Mouse (Mus musculus) megakaryocyte, adult 5-6 weeks (primary cell): ENCODE results near the gene Pbx1. TPM values are rescaled to one million over a fixed set of nuclear protein-coding genes. Genes with fewer than 3 reads are reported as not detected.
A peak's percentile ranks its signal among the peaks of the same experiment; 100 is the strongest.

ENCODE experiments used
- ATAC-seq: 2 replicates; pipeline ENCODE4 v1.8.0; 2016; ENCODE audit warnings: mild to moderate bottlenecking, inconsistent platforms; ENCODE audit not compliant: poor library complexity, severe bottlenecking
- total RNA-seq, 2 experiments: library from RNA; stranded (forward) in 1 of 2; stranded (reverse) in 1 of 2; fragments of 153-499, 151-499 nt in 1 of 2; fragments of 221-1000, 200-1000 nt in 1 of 2; gene quantifications; 2 replicates each; pipeline versions ENCODE4 v1.2.3 to v1.2.4; 2015 to 2017

The Pbx1 gene
- total RNA-seq, 2 experiments from 2014 or later = 11.2 to 11.6 TPM

GRCm38 (mm10) chr1:168354934-168355333, 77.1 kb downstream of the Pbx1 start:
- ATAC-seq = no peak

GRCm38 (mm10) chr1:168348036-168348784, 83.9 kb downstream of the Pbx1 start:
- no peak for ATAC-seq

- no peak for ATAC-seq
These were observed 87.2 kb downstream of the Pbx1 start for GRCm38 (mm10) chr1:168344918-168345317.

GRCm38 (mm10) chr1:168344262-168344661, 87.8 kb downstream of the Pbx1 start:
- no peak for ATAC-seq

GRCm38 (mm10) chr1:168342269-168342668, 89.8 kb downstream of the Pbx1 start:
- ATAC-seq = no peak

GRCm38 (mm10) chr1:168341863-168342262, 90.2 kb downstream of the Pbx1 start:
- no peak for ATAC-seq

GRCm38 (mm10) chr1:168341368-168341767, 90.7 kb downstream of the Pbx1 start:
- ATAC-seq = no peak

- ATAC-seq = no peak
These were observed 95.7 kb downstream of the Pbx1 start for GRCm38 (mm10) chr1:168336238-168336818.

- ATAC-seq = no peak
These were observed 97.1 kb downstream of the Pbx1 start for GRCm38 (mm10) chr1:168334831-168335574.

- ATAC-seq = no peak
These were observed 100.0 kb downstream of the Pbx1 start for GRCm38 (mm10) chr1:168332056-168332455.

- ATAC-seq = no peak
These were observed 103.8 kb downstream of the Pbx1 start for GRCm38 (mm10) chr1:168328236-168328605.

GRCm38 (mm10) chr1:168327405-168328235, 104.5 kb downstream of the Pbx1 start:
- ATAC-seq = no peak

GRCm38 (mm10) chr1:168325786-168326185, 106.3 kb downstream of the Pbx1 start:
- ATAC-seq = no peak

- no peak for ATAC-seq
These were observed 107.6 kb downstream of the Pbx1 start for GRCm38 (mm10) chr1:168324306-168325085.

- ATAC-seq = no peak
These were observed 108.5 kb downstream of the Pbx1 start for GRCm38 (mm10) chr1:168323436-168324108.

- ATAC-seq = peak; percentile 62
These were observed 109.2 kb downstream of the Pbx1 start for GRCm38 (mm10) chr1:168322892-168323291.

- ATAC-seq = no peak
These were observed 112.4 kb downstream of the Pbx1 start for GRCm38 (mm10) chr1:168319695-168320094.

GRCm38 (mm10) chr1:168318899-168319469, 113.1 kb downstream of the Pbx1 start:
- no peak for ATAC-seq

GRCm38 (mm10) chr1:168313772-168314171, 118.3 kb downstream of the Pbx1 start:
- peak; percentile 74 for ATAC-seq
